Mouse (Mus musculus) MEL (cell line): ENCODE data around the gene Keap1. TPM values are rescaled to one million over a fixed set of nuclear protein-coding genes. Genes with fewer than 3 reads are reported as not detected.
A peak's percentile ranks its signal among the peaks of the same experiment; 100 is the strongest.

Experiments used
- DNase-seq: peaks from one replicate; pipeline ENCODE4 v3.0.0; 2011; ENCODE audit warnings: low read depth, low spot score
- H3K27ac ChIP-seq: 2 replicates; pipeline ENCODE4 v1.5.1; 2012; ENCODE audit warnings: low read depth, mild to moderate bottlenecking, control low read depth, low read length, moderate library complexity; ENCODE audit not compliant: control insufficient read depth
- H3K27me3 ChIP-seq, 2 experiments: fragments of 150-350 bp in 1 of 2; sonication (generic) in 1 of 2; 2 replicates each; pipeline ENCODE4 v1.6.1; 2012; ENCODE audit warnings: low read length in 2 of 2, mild to moderate bottlenecking in 2 of 2, improper control_type of control experiment in 1 of 2, moderate library complexity in 1 of 2; ENCODE audit not compliant: insufficient read depth in 2 of 2, control insufficient read depth in 1 of 2
- H3K36me3 ChIP-seq, 2 experiments: 2 replicates each; pipeline ENCODE4 v1.6.1; 2012 to 2014; ENCODE audit warnings: low read length in 2 of 2, improper control_type of control experiment in 1 of 2, inconsistent platforms in 1 of 2, mild to moderate bottlenecking in 1 of 2; ENCODE audit not compliant: insufficient read depth in 2 of 2, control insufficient read depth in 1 of 2
- H3K4me1 ChIP-seq, 2 experiments: fragments of 150-350 bp in 1 of 2; sonication (generic) in 1 of 2; 2 replicates each; pipeline ENCODE4 v1.6.1; 2012; ENCODE audit warnings: low read length in 2 of 2, improper control_type of control experiment in 1 of 2, mild to moderate bottlenecking in 1 of 2; ENCODE audit not compliant: insufficient read depth in 2 of 2, control insufficient read depth in 1 of 2
- H3K4me3 ChIP-seq, 2 experiments: fragments of 150-350 bp in 1 of 2; sonication (generic) in 1 of 2; 2 replicates each; pipeline ENCODE4 v1.5.1; 2012; ENCODE audit warnings: low read depth in 2 of 2, low read length in 2 of 2, mild to moderate bottlenecking in 2 of 2, moderate library complexity in 2 of 2, control low read depth in 1 of 2, improper control_type of control experiment in 1 of 2; ENCODE audit not compliant: control insufficient read depth in 1 of 2, insufficient read depth in 1 of 2
- H3K79me2 ChIP-seq: 2 replicates; pipeline ENCODE4 v1.6.1; 2012; ENCODE audit warnings: mild to moderate bottlenecking, low read length, moderate library complexity; ENCODE audit not compliant: control insufficient read depth, poor library complexity, insufficient read depth
- H3K9ac ChIP-seq: 2 replicates; pipeline ENCODE4 v1.6.1; 2012; ENCODE audit warnings: low read depth, mild to moderate bottlenecking, control low read depth, low read length, moderate library complexity; ENCODE audit not compliant: control insufficient read depth, poor library complexity, severe bottlenecking
- H3K9me3 ChIP-seq: fragments of 150-350 bp; sonication (generic); replicated peaks from 2 replicates; pipeline ENCODE4 v1.6.1; 2012; ENCODE audit warnings: mild to moderate bottlenecking, low read length, improper control_type of control experiment, moderate library complexity; ENCODE audit not compliant: insufficient read depth
- CTCF ChIP-seq, 3 experiments: IDR thresholded peaks in 2 of 3; conservative IDR thresholded peaks in 1 of 3; 2 replicates each; pipeline ENCODE4 v1.5.1; 2011 to 2012; ENCODE audit warnings: low read length in 3 of 3, low read depth in 2 of 3, mild to moderate bottlenecking in 2 of 3, improper control_type of control experiment in 1 of 3, inconsistent platforms in 1 of 3, mixed read lengths in 1 of 3, moderate library complexity in 1 of 3; ENCODE audit not compliant: control insufficient read depth in 1 of 3, insufficient read depth in 1 of 3, poor library complexity in 1 of 3, severe bottlenecking in 1 of 3
- E2F4 ChIP-seq: IDR thresholded peaks from 2 replicates; pipeline ENCODE4 v1.6.1; 2011; ENCODE audit warnings: low read depth, low read length, improper control_type of control experiment, borderline replicate concordance
- ELF1 ChIP-seq: IDR thresholded peaks from 2 replicates; pipeline ENCODE4 v1.6.1; 2014; ENCODE audit warnings: low read depth, mild to moderate bottlenecking, inconsistent platforms, low read length, improper control_type of control experiment, moderate library complexity
- EP300 ChIP-seq, 2 experiments: IDR thresholded peaks; 2 replicates each; pipeline ENCODE4 v1.6.1; 2011; ENCODE audit warnings: improper control_type of control experiment in 2 of 2, low read length in 2 of 2, low read depth in 1 of 2, mild to moderate bottlenecking in 1 of 2
- JUND ChIP-seq: IDR thresholded peaks from 2 replicates; pipeline ENCODE4 v1.6.1; 2011; ENCODE audit warnings: low read depth, mild to moderate bottlenecking, improper control_type of control experiment, low read length
- MAFK ChIP-seq: IDR thresholded peaks from 2 replicates; pipeline ENCODE4 v1.6.1; 2011; ENCODE audit warnings: low read depth, mild to moderate bottlenecking, low read length, improper control_type of control experiment, borderline replicate concordance
- MAZ ChIP-seq: IDR thresholded peaks from 2 replicates; pipeline ENCODE4 v1.6.1; 2012; ENCODE audit warnings: low read depth, mild to moderate bottlenecking, inconsistent platforms, low read length, improper control_type of control experiment
- MEF2A ChIP-seq: IDR thresholded peaks from 2 replicates; pipeline ENCODE4 v1.6.1; 2014; ENCODE audit warnings: low read depth, mild to moderate bottlenecking, inconsistent platforms, low read length, improper control_type of control experiment; ENCODE audit not compliant: poor library complexity, insufficient replicate concordance, severe bottlenecking; ENCODE audit errors: extremely low read depth
- MYB ChIP-seq: IDR thresholded peaks from 2 replicates; pipeline ENCODE4 v1.6.1; 2011; ENCODE audit warnings: mild to moderate bottlenecking, low read depth, low read length, improper control_type of control experiment
- MYC ChIP-seq: IDR thresholded peaks from 2 replicates; pipeline ENCODE4 v1.6.1; 2011; ENCODE audit warnings: low read depth, mild to moderate bottlenecking, low read length, improper control_type of control experiment, moderate library complexity
- POLR2A ChIP-seq, 2 experiments: IDR thresholded peaks; 2 replicates each; pipeline ENCODE4 v1.6.1; 2011 to 2012; ENCODE audit warnings: low read length in 2 of 2, mild to moderate bottlenecking in 2 of 2, control low read depth in 1 of 2, improper control_type of control experiment in 1 of 2, low read depth in 1 of 2, moderate library complexity in 1 of 2; ENCODE audit not compliant: control insufficient read depth in 1 of 2, insufficient read depth in 1 of 2, poor library complexity in 1 of 2
- POLR2AphosphoS2 ChIP-seq: IDR thresholded peaks from 2 replicates; pipeline ENCODE4 v1.6.1; 2011; ENCODE audit warnings: low read length, improper control_type of control experiment
- SMC3 ChIP-seq: IDR thresholded peaks from 2 replicates; pipeline ENCODE4 v1.6.1; 2011; ENCODE audit warnings: low read depth, low read length, improper control_type of control experiment
- TAL1 ChIP-seq: IDR thresholded peaks from 2 replicates; pipeline ENCODE4 v1.6.1; 2012; ENCODE audit warnings: mild to moderate bottlenecking, inconsistent platforms, low read length, moderate library complexity, mixed read lengths
- TBP ChIP-seq: IDR thresholded peaks from 2 replicates; pipeline ENCODE4 v1.8.0; 2011; ENCODE audit warnings: low read depth, low read length, improper control_type of control experiment
- ZC3H11A ChIP-seq: IDR thresholded peaks from 2 replicates; pipeline ENCODE4 v1.6.1; 2012; ENCODE audit warnings: low read depth, mild to moderate bottlenecking, inconsistent platforms, low read length, improper control_type of control experiment
- ZKSCAN1 ChIP-seq: IDR thresholded peaks from 2 replicates; pipeline ENCODE4 v1.6.1; 2012; ENCODE audit warnings: low read depth, mild to moderate bottlenecking, inconsistent platforms, low read length, improper control_type of control experiment, moderate library complexity
- ZMIZ1 ChIP-seq: IDR thresholded peaks from 2 replicates; pipeline ENCODE4 v1.6.1; 2012; ENCODE audit warnings: low read depth, mild to moderate bottlenecking, inconsistent platforms, low read length, improper control_type of control experiment, moderate library complexity
- ZNF384 ChIP-seq: IDR thresholded peaks from 2 replicates; pipeline ENCODE4 v1.6.1; 2012; ENCODE audit warnings: low read depth, mild to moderate bottlenecking, inconsistent platforms, low read length, improper control_type of control experiment
- polyA plus RNA-seq, 2 experiments: library from polyadenylated mRNA; stranded (reverse) in 1 of 2; unstranded in 1 of 2; fragments of >175 nt in 1 of 2; fragments of >200 nt in 1 of 2; gene quantifications; 2 replicates each; pipeline versions ENCODE4 v1.2.1 to v1.2.4; 2012; ENCODE audit warnings: low replicate concordance in 2 of 2, low read depth in 1 of 2; ENCODE audit not compliant: insufficient read length in 2 of 2, insufficient read depth in 1 of 2, missing spikeins in 1 of 2
- total RNA-seq: library from RNA; depleted of rRNA; stranded (reverse); fragments of 300-350 nt; gene quantifications from 2 replicates; pipeline ENCODE4 v1.2.3, GENCODE M21; 2012

Keap1 gene
- total and polyA plus RNA-seq, 3 experiments, result 67.5 to 174 (median 171) TPM

DNA sequence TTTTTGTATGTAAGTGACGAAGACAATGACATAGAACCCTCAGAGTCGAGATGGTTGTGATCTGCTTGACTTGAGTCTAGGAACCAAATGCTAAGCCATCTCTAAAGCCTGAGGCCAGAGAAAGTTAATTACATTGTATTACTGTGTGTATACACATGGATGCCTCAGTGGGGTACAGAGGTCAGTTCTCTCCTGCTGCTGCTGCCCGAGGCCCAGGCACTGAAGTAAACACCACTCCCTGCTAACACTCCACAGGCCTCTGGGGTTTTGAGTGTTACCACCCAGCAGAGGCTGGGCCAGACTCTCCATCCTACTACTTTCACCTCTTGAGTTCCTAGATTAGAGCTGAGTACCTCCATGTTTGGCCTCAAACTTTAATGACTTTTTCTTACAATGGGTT, 44.8 kb upstream of the Keap1 start:
- H3K36me3 ChIP-seq, result peaks cover 22 to 46% of the 10 kb centered on the region in 2 experiments
- H3K27me3 ChIP-seq, result no peaks in the 10 kb centered on the region
- H3K4me1 ChIP-seq, result peaks cover 15% of the 10 kb centered on the region in 2 experiments
- H3K9ac ChIP-seq, result no peak overlapping the region
- DNase-seq, result no peak
- H3K9me3 ChIP-seq, result no peaks in the 10 kb centered on the region
- no peak overlapping the region for H3K27ac ChIP-seq
- TF ChIP-seq MAFK (no peak), POLR2A (IDR thresholded peaks at IDR 0.05; ENCODE audit: control insufficient read depth in 1 of 2, insufficient read depth in 1 of 2, low read depth in 1 of 2, low read length in 2 of 2, poor library complexity in 1 of 2) (peak in 1 of 2 experiments; percentile 40; a peak in 1 of 4 replicates)
- peaks cover 30% of the 10 kb centered on the region for H3K79me2 ChIP-seq
- no peak overlapping the region for H3K4me3 ChIP-seq

DNA sequence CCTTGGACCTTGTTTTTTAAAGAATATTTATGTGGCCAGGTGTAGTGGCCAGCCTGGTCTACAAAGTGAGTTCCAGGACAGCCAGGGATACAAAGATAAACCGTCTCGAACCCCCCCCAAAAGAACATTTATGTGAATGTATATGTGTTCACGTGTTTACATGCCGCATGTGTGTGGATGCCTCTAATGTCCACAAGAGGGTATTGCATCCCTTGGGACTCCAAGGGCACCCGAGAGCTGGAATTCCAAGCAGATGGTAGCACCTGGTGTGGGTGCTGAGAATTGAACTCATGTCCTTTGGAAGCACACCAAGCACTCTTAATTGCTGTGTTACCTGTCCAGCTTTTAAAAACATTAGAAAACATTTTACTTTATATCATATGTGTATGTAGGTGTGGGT, 44.4 kb upstream of the Keap1 start:
- peaks cover 18 to 48% of the 10 kb centered on the region in 2 experiments for H3K36me3 ChIP-seq
- H3K9me3 ChIP-seq, result no peaks in the 10 kb centered on the region
- no peak overlapping the region for H3K9ac ChIP-seq
- peak; percentile 69 for DNase-seq
- H3K4me3 ChIP-seq, result no peak overlapping the region
- no peaks in the 10 kb centered on the region for H3K27me3 ChIP-seq
- TF ChIP-seq MYB (no peak), CTCF (IDR thresholded peaks at IDR 0.05 in 2 of 3, conservative IDR thresholded peaks at IDR 0.05 in 1 of 3; ENCODE audit: control insufficient read depth in 1 of 3, insufficient read depth in 1 of 3, low read depth in 2 of 3, low read length in 3 of 3, poor library complexity in 1 of 3, severe bottlenecking in 1 of 3) (peak in 1 of 3 experiments; percentile 58; a peak in 2 of 6 replicates)
- no peak overlapping the region for H3K27ac ChIP-seq
- peaks cover 27% of the 10 kb centered on the region for H3K79me2 ChIP-seq
- peaks cover 11 to 12% of the 10 kb centered on the region in 2 experiments for H3K4me1 ChIP-seq

DNA sequence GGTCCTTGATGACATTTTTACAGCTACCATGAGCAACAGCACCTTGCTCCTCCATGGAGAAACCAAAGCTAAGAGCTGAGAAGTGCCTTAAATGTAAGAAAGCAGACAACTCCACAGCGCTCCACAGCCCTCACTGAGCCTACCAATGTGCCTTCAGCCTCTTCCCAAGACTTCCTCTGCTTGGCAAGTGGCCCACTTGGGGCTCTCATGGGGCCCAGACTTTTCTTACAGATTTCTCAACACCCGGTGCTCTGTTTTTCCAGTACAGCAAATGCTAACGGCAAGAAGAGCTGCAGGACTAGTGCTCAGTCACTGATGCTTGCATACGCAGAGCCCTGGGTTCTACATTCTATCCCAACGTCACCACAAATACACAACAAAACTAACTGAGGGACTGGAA, 38.6 kb upstream of the Keap1 start:
- Histone ChIP-seq H3K27ac (no peak overlapping the region), H3K9ac (no peak overlapping the region), H3K27me3 (no peaks in the 10 kb centered on the region), H3K4me1 (no peaks in the 10 kb centered on the region), H3K9me3 (no peaks in the 10 kb centered on the region), H3K79me2 (no peaks in the 10 kb centered on the region), H3K36me3 (peaks cover 0 to 77% of the 10 kb centered on the region in 2 experiments; a peak in 2 of 4 replicates), H3K4me3 (no peak overlapping the region)
- peak; percentile 40 for DNase-seq
- TF ChIP-seq MEF2A (no peak), ZMIZ1 (0 out of 2 replicates have a peak, but pooled peaks have one; percentile 26)

DNA sequence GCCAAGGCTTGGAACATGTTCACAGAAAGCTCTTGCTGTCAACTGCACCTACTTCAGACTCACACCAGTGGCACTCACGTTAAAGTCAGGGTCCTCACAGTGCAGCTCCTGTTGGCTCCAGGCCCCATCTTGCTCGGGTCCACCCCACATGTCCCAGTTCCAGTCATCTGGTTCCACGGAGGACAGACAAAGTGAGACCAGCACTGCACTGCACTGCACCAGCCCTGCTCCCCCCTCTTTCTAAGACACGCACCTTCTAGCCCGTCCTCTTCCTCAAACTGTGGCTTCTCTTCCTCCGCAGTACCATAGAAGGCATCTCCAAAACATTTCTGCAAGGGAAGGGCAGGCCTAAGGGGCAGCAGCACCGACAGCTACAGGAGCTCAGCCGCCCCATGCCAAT, 37.1 kb upstream of the Keap1 start:
- H3K79me2 ChIP-seq, result no peaks in the 10 kb centered on the region
- H3K27ac ChIP-seq, result no peak overlapping the region
- no peak overlapping the region for H3K9ac ChIP-seq
- H3K27me3 ChIP-seq, result no peaks in the 10 kb centered on the region
- H3K4me3 ChIP-seq, result no peak overlapping the region
- H3K36me3 ChIP-seq, result peaks cover 0 to 71% of the 10 kb centered on the region in 2 experiments; a peak in 2 of 4 replicates
- no peaks in the 10 kb centered on the region for H3K9me3 ChIP-seq
- DNase-seq, result peak; percentile 39
- H3K4me1 ChIP-seq, result no peaks in the 10 kb centered on the region
- TF ChIP-seq MYC, result no peak
- no peak for TF ChIP-seq CTCF (IDR thresholded peaks at IDR 0.05 in 2 of 3, conservative IDR thresholded peaks at IDR 0.05 in 1 of 3; ENCODE audit: control insufficient read depth in 1 of 3, insufficient read depth in 1 of 3, low read depth in 2 of 3, low read length in 3 of 3, poor library complexity in 1 of 3, severe bottlenecking in 1 of 3)
- TF ChIP-seq ELF1, result no peak
- no peak for TF ChIP-seq MAZ
- no peak for TF ChIP-seq E2F4
- TF ChIP-seq POLR2A (IDR thresholded peaks at IDR 0.05; ENCODE audit: control insufficient read depth in 1 of 2, insufficient read depth in 1 of 2, low read depth in 1 of 2, low read length in 2 of 2, poor library complexity in 1 of 2), result peak in 1 of 2 experiments; percentile 47; a peak in 1 of 4 replicates
- no peak for TF ChIP-seq TAL1
- TF ChIP-seq ZKSCAN1, result 0 out of 2 replicates have a peak, but pooled peaks have one; percentile 25
- TF ChIP-seq ZNF384, result no peak
- TF ChIP-seq TBP, result no peak
- 0 out of 4 replicates have a peak, but pooled peaks of 1 of the 2 experiments have one; percentile 7 for TF ChIP-seq EP300 (IDR thresholded peaks at IDR 0.05; ENCODE audit: low read depth in 1 of 2, low read length in 2 of 2)
- peak; percentile 22; the same call in 1 of the 2 replicates for TF ChIP-seq POLR2AphosphoS2
- TF ChIP-seq ZC3H11A, result no peak
- no peak for TF ChIP-seq JUND
- no peak for TF ChIP-seq SMC3
